Mouse (Mus musculus): ENCODE results near the gene Sec23a.
"Not testable (repeated sequence)": the region's sequence is repeated elsewhere in the genome, so short reads cannot be mapped to it uniquely, and the experiment has no call there.

The Sec23a gene

GRCm38 (mm10) chr12:58981178-58981661 is 30.6 kb downstream of the Sec23a start:
- not testable (repeated sequence) for DNase-seq

- no peak for DNase-seq
These were observed 34.9 kb downstream of the Sec23a start for GRCm38 (mm10) chr12:58976966-58977365.

- DNase-seq: peak; percentile 28
These were observed 47.2 kb downstream of the Sec23a start for GRCm38 (mm10) chr12:58964583-58964982.

GRCm38 (mm10) chr12:58960844-58961243 is 51.0 kb downstream of the Sec23a start:
- DNase-seq: no peak

- no peak for DNase-seq
These were observed 55.2 kb downstream of the Sec23a start for GRCm38 (mm10) chr12:58956624-58957023.

- DNase-seq: no peak
These were observed 55.7 kb downstream of the Sec23a start for GRCm38 (mm10) chr12:58956162-58956561.

GRCm38 (mm10) chr12:58947879-58948278 is 63.9 kb downstream of the Sec23a start:
- no peak for DNase-seq

GRCm38 (mm10) chr12:58947231-58947630 is 64.6 kb downstream of the Sec23a start:
- DNase-seq: peak; percentile 57

GRCm38 (mm10) chr12:58942544-58942943 is 69.3 kb downstream of the Sec23a start:
- no peak for DNase-seq

GRCm38 (mm10) chr12:58934580-58934979 is 77.2 kb downstream of the Sec23a start:
- DNase-seq: no peak

GRCm38 (mm10) chr12:58924996-58925395 is 86.8 kb downstream of the Sec23a start:
- DNase-seq: no peak

GRCm38 (mm10) chr12:58924025-58924424 is 87.8 kb downstream of the Sec23a start:
- DNase-seq: peak; percentile 25

- no peak for DNase-seq
These were observed 91.0 kb downstream of the Sec23a start for GRCm38 (mm10) chr12:58920775-58921174.

GRCm38 (mm10) chr12:58919516-58919915 is 92.3 kb downstream of the Sec23a start:
- DNase-seq: no peak

GRCm38 (mm10) chr12:58909826-58910225 is 102.0 kb downstream of the Sec23a start:
- DNase-seq: no peak
